Mouse (Mus musculus) brain, embryonic 14.5 days (tissue): Measurements from ENCODE around the gene 2310061I04Rik.

ENCODE experiments used
- CTCF ChIP-seq: fragments of 200-500 bp; IDR thresholded peaks from 2 replicates; pipeline ENCODE4 v1.5.1; 2012; ENCODE audit warnings: inconsistent platforms, mild to moderate bottlenecking, moderate library complexity, borderline replicate concordance; ENCODE audit not compliant: insufficient read depth, insufficient read length; ENCODE audit errors: extremely low read depth
- POLR2A ChIP-seq: fragments of 200-500 bp; IDR thresholded peaks from 2 replicates; pipeline ENCODE4 v1.6.1; 2012; ENCODE audit warnings: mild to moderate bottlenecking, inconsistent platforms, borderline replicate concordance; ENCODE audit not compliant: poor library complexity, insufficient read depth, insufficient read length, severe bottlenecking; ENCODE audit errors: extremely low read depth

DNA sequence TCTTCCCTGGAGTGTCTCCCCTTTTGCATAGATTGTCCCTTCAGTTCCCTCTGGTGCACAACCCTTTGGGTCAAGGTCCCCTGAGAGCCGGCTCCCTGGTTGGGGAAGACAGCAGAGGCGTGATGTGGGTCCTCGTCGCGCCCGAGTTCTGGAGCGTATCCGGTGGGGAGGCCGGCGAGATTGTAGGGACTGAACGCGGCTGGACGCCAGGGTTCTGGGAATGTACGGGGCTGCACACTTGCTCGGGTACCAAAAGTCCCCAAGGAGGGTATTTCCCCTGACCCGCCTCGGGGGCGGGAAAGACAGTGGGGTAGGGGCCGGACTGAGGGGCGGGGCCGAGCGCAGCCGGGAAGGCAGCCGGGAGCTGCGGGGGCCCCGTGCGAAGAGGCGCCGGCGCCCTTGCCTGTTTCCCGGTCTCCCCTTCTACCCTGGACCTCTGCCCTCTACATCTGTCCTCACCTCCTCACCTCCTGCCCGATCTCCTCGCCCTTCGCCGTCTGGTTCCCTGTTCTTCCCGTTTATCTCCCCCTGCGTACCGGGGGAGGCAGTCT lies 30.9 kb downstream of the 2310061I04Rik start:
- TF ChIP-seq POLR2A, result 0 out of 2 replicates have a peak, but pooled peaks have one; percentile 36
- no peak for TF ChIP-seq CTCF
